Mouse (Mus musculus): ENCODE results near the gene Fam69b. TPM values are rescaled to one million over a fixed set of nuclear protein-coding genes. Genes with fewer than 3 reads are reported as not detected.

Fam69b gene
- total RNA-seq, 1 experiment: 24.6 TPM

GRCm38 (mm10) chr2:26632541-26633395, 4.5 kb downstream of the Fam69b start:
- peaks cover 33% of the 10 kb centered on the region for H3K36me3 ChIP-seq (ENCODE audit: control insufficient read depth, insufficient read depth, low read length, poor library complexity, severe bottlenecking)
- DNase-seq (ENCODE audit: low read depth, low spot score): no peak
- H3K9me3 ChIP-seq (ENCODE audit: control insufficient read depth, insufficient read depth, low read depth, low read length): no peaks in the 10 kb centered on the region
- in situ Hi-C loops (cut with MboI; ENCODE audit: low sequenced_read_pairs in 2 of 2, unreplicated experiment in 2 of 2): no loop called here
- no peak overlapping the region for H3K9ac ChIP-seq (ENCODE audit: insufficient read depth, low read depth, low read length, poor library complexity, severe bottlenecking)
- TF ChIP-seq HCFC1 (IDR thresholded peaks at IDR 0.05; ENCODE audit: borderline replicate concordance, insufficient read depth, low read length) (no peak), MAFK (IDR thresholded peaks at IDR 0.05; ENCODE audit: insufficient read depth, low read depth, low read length) (no peak), ZC3H11A (IDR thresholded peaks at IDR 0.05; ENCODE audit: borderline replicate concordance, low read depth, low read length) (no peak), CHD2 (IDR thresholded peaks at IDR 0.05; ENCODE audit: low read depth, low read length) (no peak), ZNF384 (IDR thresholded peaks at IDR 0.05; ENCODE audit: low read depth, low read length) (no peak)
- no peak overlapping the region for H3K4me3 ChIP-seq (ENCODE audit: insufficient read depth in 1 of 2, low read depth in 1 of 2, low read length in 2 of 2, poor library complexity in 1 of 2, severe bottlenecking in 1 of 2)
- H3K27ac ChIP-seq (ENCODE audit: insufficient read depth, low read depth, low read length, poor library complexity, severe bottlenecking): no peak overlapping the region
- H3K4me1 ChIP-seq (ENCODE audit: control insufficient read depth in 2 of 2, insufficient read depth in 2 of 2, low read length in 2 of 2, poor library complexity in 1 of 2): peaks cover 0 to 11% of the 10 kb centered on the region in 2 experiments; a peak in 1 of 4 replicates

- peaks cover 46% of the 10 kb centered on the region for H3K36me3 ChIP-seq (ENCODE audit: control insufficient read depth, insufficient read depth, low read length, poor library complexity, severe bottlenecking)
- H3K9me3 ChIP-seq (ENCODE audit: control insufficient read depth, insufficient read depth, low read depth, low read length): no peaks in the 10 kb centered on the region
- no peak for DNase-seq (ENCODE audit: low read depth, low spot score)
- no peak overlapping the region for H3K27ac ChIP-seq (ENCODE audit: insufficient read depth, low read depth, low read length, poor library complexity, severe bottlenecking)
- TF ChIP-seq HCFC1 (IDR thresholded peaks at IDR 0.05; ENCODE audit: borderline replicate concordance, insufficient read depth, low read length): no peak
- no peak for TF ChIP-seq ZC3H11A (IDR thresholded peaks at IDR 0.05; ENCODE audit: borderline replicate concordance, low read depth, low read length)
- TF ChIP-seq MAFK (IDR thresholded peaks at IDR 0.05; ENCODE audit: insufficient read depth, low read depth, low read length): no peak
- TF ChIP-seq CHD2 (IDR thresholded peaks at IDR 0.05; ENCODE audit: low read depth, low read length): no peak
- no peak for TF ChIP-seq ZNF384 (IDR thresholded peaks at IDR 0.05; ENCODE audit: low read depth, low read length)
- no peak overlapping the region for H3K4me3 ChIP-seq (ENCODE audit: insufficient read depth in 1 of 2, low read depth in 1 of 2, low read length in 2 of 2, poor library complexity in 1 of 2, severe bottlenecking in 1 of 2)
- in situ Hi-C loops (cut with MboI; ENCODE audit: low sequenced_read_pairs in 2 of 2, unreplicated experiment in 2 of 2): no loop called here
- no peak overlapping the region for H3K9ac ChIP-seq (ENCODE audit: insufficient read depth, low read depth, low read length, poor library complexity, severe bottlenecking)
- H3K4me1 ChIP-seq (ENCODE audit: control insufficient read depth in 2 of 2, insufficient read depth in 2 of 2, low read length in 2 of 2, poor library complexity in 1 of 2): peaks cover 0 to 9% of the 10 kb centered on the region in 2 experiments; a peak in 1 of 4 replicates
These were observed 5.8 kb downstream of the Fam69b start for GRCm38 (mm10) chr2:26633953-26634530.

GRCm38 (mm10) chr2:26634629-26635488, 6.6 kb downstream of the Fam69b start:
- Histone ChIP-seq H3K36me3 (ENCODE audit: control insufficient read depth, insufficient read depth, low read length, poor library complexity, severe bottlenecking) (peaks cover 49% of the 10 kb centered on the region), H3K9me3 (ENCODE audit: control insufficient read depth, insufficient read depth, low read depth, low read length) (no peaks in the 10 kb centered on the region), H3K4me1 (ENCODE audit: control insufficient read depth in 2 of 2, insufficient read depth in 2 of 2, low read length in 2 of 2, poor library complexity in 1 of 2) (peaks cover 0 to 8% of the 10 kb centered on the region in 2 experiments; a peak in 1 of 4 replicates), H3K9ac (ENCODE audit: insufficient read depth, low read depth, low read length, poor library complexity, severe bottlenecking) (no peak overlapping the region), H3K4me3 (ENCODE audit: insufficient read depth in 1 of 2, low read depth in 1 of 2, low read length in 2 of 2, poor library complexity in 1 of 2, severe bottlenecking in 1 of 2) (no peak overlapping the region), H3K27ac (ENCODE audit: insufficient read depth, low read depth, low read length, poor library complexity, severe bottlenecking) (no peak overlapping the region)
- DNase-seq (ENCODE audit: low read depth, low spot score): no peak
- TF ChIP-seq MAFK (IDR thresholded peaks at IDR 0.05; ENCODE audit: insufficient read depth, low read depth, low read length) (no peak), CHD2 (IDR thresholded peaks at IDR 0.05; ENCODE audit: low read depth, low read length) (no peak), HCFC1 (IDR thresholded peaks at IDR 0.05; ENCODE audit: borderline replicate concordance, insufficient read depth, low read length) (no peak), ZC3H11A (IDR thresholded peaks at IDR 0.05; ENCODE audit: borderline replicate concordance, low read depth, low read length) (no peak), ZNF384 (IDR thresholded peaks at IDR 0.05; ENCODE audit: low read depth, low read length) (no peak)
- in situ Hi-C loops (cut with MboI; ENCODE audit: low sequenced_read_pairs in 2 of 2, unreplicated experiment in 2 of 2): no loop called here
